Mouse (Mus musculus): ENCODE data around the gene Fnbp4. TPM values are rescaled to one million over a fixed set of nuclear protein-coding genes. Genes with fewer than 3 reads are reported as not detected.

Fnbp4 gene
- 10 to 100 TPM; 13.4 to 16.5 TPM for total RNA-seq (2021)

GRCm38 (mm10) chr2:90745053-90745678, at the start of gene Fnbp4:
Fnbp4 (plus strand) TSS chr2:90745370.
- peak; percentile 95 for DNase-seq
- intact Hi-C loops (cut with DNase I) = loop anchor here (5.0 kb wide), 1 partner anchor 102 kb away; the partner anchor contains the start of gene Mtch2

GRCm38 (mm10) chr2:90700943-90701342, 44.2 kb upstream of the Fnbp4 start:
- DNase-seq = no peak

GRCm38 (mm10) chr2:90708548-90708947, 36.6 kb upstream of the Fnbp4 start:
- no peak for DNase-seq
- intact Hi-C loops (cut with DNase I) = no loop called here

More at GRCm38 (mm10) chr2:90700943-90701342, 44.2 kb upstream of the Fnbp4 start:
- intact Hi-C loops (cut with DNase I) = no loop called here

- intact Hi-C loops (cut with DNase I) = no loop called here
These were observed 29.5 kb upstream of the Fnbp4 start for GRCm38 (mm10) chr2:90715555-90716092.

GRCm38 (mm10) chr2:90717366-90717765, 27.8 kb upstream of the Fnbp4 start:
- no peak for DNase-seq
- intact Hi-C loops (cut with DNase I) = no loop called here

More at GRCm38 (mm10) chr2:90715555-90716092, 29.5 kb upstream of the Fnbp4 start:
- DNase-seq = no peak

GRCm38 (mm10) chr2:90717948-90718347, 27.2 kb upstream of the Fnbp4 start:
- no peak for DNase-seq
- intact Hi-C loops (cut with DNase I) = no loop called here

GRCm38 (mm10) chr2:90726818-90727217, 18.4 kb upstream of the Fnbp4 start:
- intact Hi-C loops (cut with DNase I) = no loop called here
- no peak for DNase-seq

GRCm38 (mm10) chr2:90735326-90735725, 9.8 kb upstream of the Fnbp4 start:
- no peak for DNase-seq
- intact Hi-C loops (cut with DNase I) = no loop called here

- intact Hi-C loops (cut with DNase I) = no loop called here
These were observed 6.4 kb upstream of the Fnbp4 start for GRCm38 (mm10) chr2:90738801-90739200.

GRCm38 (mm10) chr2:90739327-90739726, 5.8 kb upstream of the Fnbp4 start:
- intact Hi-C loops (cut with DNase I) = no loop called here

More at GRCm38 (mm10) chr2:90738801-90739200, 6.4 kb upstream of the Fnbp4 start:
- DNase-seq = no peak

GRCm38 (mm10) chr2:90739921-90740320, 5.2 kb upstream of the Fnbp4 start:
- intact Hi-C loops (cut with DNase I) = no loop called here
- DNase-seq = no peak

More at GRCm38 (mm10) chr2:90739327-90739726, 5.8 kb upstream of the Fnbp4 start:
- no peak for DNase-seq

- intact Hi-C loops (cut with DNase I) = loop anchor here (5.0 kb wide), 1 partner anchor 103 kb away; the partner anchor contains the start of gene Mtch2
- peak; percentile 26 to 30 for DNase-seq
These were observed 701 bp upstream of the Fnbp4 start for GRCm38 (mm10) chr2:90744285-90745052.

GRCm38 (mm10) chr2:90745740-90746537, 769 bp downstream of the Fnbp4 start:
- no peak for DNase-seq
- intact Hi-C loops (cut with DNase I) = loop anchor here (5.0 kb wide), 1 partner anchor 101 kb away; the partner anchor contains the start of gene Mtch2

GRCm38 (mm10) chr2:90746538-90746865, 1.3 kb downstream of the Fnbp4 start:
- intact Hi-C loops (cut with DNase I) = loop anchor here (5.0 kb wide), 1 partner anchor 101 kb away; the partner anchor contains the start of gene Mtch2
- DNase-seq = no peak

GRCm38 (mm10) chr2:90747131-90747530, 2.0 kb downstream of the Fnbp4 start:
- no peak for DNase-seq

GRCm38 (mm10) chr2:90749676-90750459, 4.7 kb downstream of the Fnbp4 start:
- no peak for DNase-seq
- intact Hi-C loops (cut with DNase I) = loop anchor here (5.0 kb wide), 1 partner anchor 97 kb away; the partner anchor contains the start of gene Mtch2

More at GRCm38 (mm10) chr2:90747131-90747530, 2.0 kb downstream of the Fnbp4 start:
- intact Hi-C loops (cut with DNase I) = loop anchor here (5.0 kb wide), 1 partner anchor 100 kb away; the partner anchor contains the start of gene Mtch2

- intact Hi-C loops (cut with DNase I) = no loop called here
These were observed 8.4 kb downstream of the Fnbp4 start for GRCm38 (mm10) chr2:90753565-90753964.

GRCm38 (mm10) chr2:90754188-90754587, 9.0 kb downstream of the Fnbp4 start:
- intact Hi-C loops (cut with DNase I) = no loop called here

More at GRCm38 (mm10) chr2:90753565-90753964, 8.4 kb downstream of the Fnbp4 start:
- DNase-seq = no peak

GRCm38 (mm10) chr2:90765123-90765522, 20.0 kb downstream of the Fnbp4 start:
- intact Hi-C loops (cut with DNase I) = no loop called here
- no peak for DNase-seq

More at GRCm38 (mm10) chr2:90754188-90754587, 9.0 kb downstream of the Fnbp4 start:
- no peak for DNase-seq

Data from heart, postnatal 36 days (tissue).